Mouse (Mus musculus) intestine, embryonic 16.5 days (tissue): Measurements from ENCODE around the gene Pnpo. TPM values are rescaled to one million over a fixed set of nuclear protein-coding genes. Genes with fewer than 3 reads are reported as not detected.

Source experiments
- ATAC-seq: fragments of 200-750 bp; cut with Nextera tagmentation; 2 replicates; pipeline ENCODE4 v1.8.0; 2017; ENCODE audit warnings: moderate TSS enrichment, moderate library complexity
- H3K27ac ChIP-seq: fragments of 300-500 bp; sonication (generic); 2 replicates; pipeline ENCODE4 v1.5.1; 2014; ENCODE audit warnings: mild to moderate bottlenecking, low read length
- H3K27me3 ChIP-seq: fragments of 300-500 bp; sonication (generic); replicated peaks from 2 replicates; pipeline ENCODE4 v1.6.1; 2014; ENCODE audit warnings: low read length, control low read depth, mixed read lengths; ENCODE audit not compliant: control insufficient read depth, insufficient read depth
- H3K36me3 ChIP-seq: fragments of 300-500 bp; sonication (generic); 2 replicates; pipeline ENCODE4 v1.6.1; 2014; ENCODE audit warnings: low read length, control low read depth; ENCODE audit not compliant: control insufficient read depth, insufficient read depth
- H3K4me1 ChIP-seq: fragments of 300-500 bp; sonication (generic); 2 replicates; pipeline ENCODE4 v1.6.1; 2014; ENCODE audit warnings: low read length, control low read depth, mixed read lengths; ENCODE audit not compliant: control insufficient read depth, insufficient read depth
- H3K4me2 ChIP-seq: fragments of 300-500 bp; sonication (generic); 2 replicates; pipeline ENCODE4 v1.6.1; 2014; ENCODE audit warnings: low read depth, low read length, control low read depth
- H3K4me3 ChIP-seq: fragments of 300-500 bp; sonication (generic); 2 replicates; pipeline ENCODE4 v1.5.1; 2014; ENCODE audit warnings: mild to moderate bottlenecking, low read length
- H3K9ac ChIP-seq: fragments of 300-500 bp; sonication (generic); 2 replicates; pipeline ENCODE4 v1.6.1; 2014; ENCODE audit warnings: low read depth, low read length
- H3K9me3 ChIP-seq: fragments of 300-500 bp; sonication (generic); 2 replicates; pipeline ENCODE4 v1.6.1; 2016; ENCODE audit warnings: low read length, control low read depth; ENCODE audit not compliant: control insufficient read depth
- WGBS: fragments of 180-500 bp; shearing (Covaris S2); extraction: QIAGEN DNeasy Blood & Tissue Kit; methylation state at CpG from one replicate; pipeline ENCODE4 v1.1.7; 2014; 5-methylcytosine and 5-hydroxymethylcytosine counted together
- polyA plus RNA-seq: library from polyadenylated mRNA; unstranded; fragments of >200 nt; fragmentation: Nextera tagmentation; extraction: Ambion mirVana; gene quantifications from 2 replicates; pipeline ENCODE4 v1.2.1, GENCODE M21; 2015

Pnpo gene
- polyA plus RNA-seq, 1 experiment from 2014 or later, result 125 TPM

DNA sequence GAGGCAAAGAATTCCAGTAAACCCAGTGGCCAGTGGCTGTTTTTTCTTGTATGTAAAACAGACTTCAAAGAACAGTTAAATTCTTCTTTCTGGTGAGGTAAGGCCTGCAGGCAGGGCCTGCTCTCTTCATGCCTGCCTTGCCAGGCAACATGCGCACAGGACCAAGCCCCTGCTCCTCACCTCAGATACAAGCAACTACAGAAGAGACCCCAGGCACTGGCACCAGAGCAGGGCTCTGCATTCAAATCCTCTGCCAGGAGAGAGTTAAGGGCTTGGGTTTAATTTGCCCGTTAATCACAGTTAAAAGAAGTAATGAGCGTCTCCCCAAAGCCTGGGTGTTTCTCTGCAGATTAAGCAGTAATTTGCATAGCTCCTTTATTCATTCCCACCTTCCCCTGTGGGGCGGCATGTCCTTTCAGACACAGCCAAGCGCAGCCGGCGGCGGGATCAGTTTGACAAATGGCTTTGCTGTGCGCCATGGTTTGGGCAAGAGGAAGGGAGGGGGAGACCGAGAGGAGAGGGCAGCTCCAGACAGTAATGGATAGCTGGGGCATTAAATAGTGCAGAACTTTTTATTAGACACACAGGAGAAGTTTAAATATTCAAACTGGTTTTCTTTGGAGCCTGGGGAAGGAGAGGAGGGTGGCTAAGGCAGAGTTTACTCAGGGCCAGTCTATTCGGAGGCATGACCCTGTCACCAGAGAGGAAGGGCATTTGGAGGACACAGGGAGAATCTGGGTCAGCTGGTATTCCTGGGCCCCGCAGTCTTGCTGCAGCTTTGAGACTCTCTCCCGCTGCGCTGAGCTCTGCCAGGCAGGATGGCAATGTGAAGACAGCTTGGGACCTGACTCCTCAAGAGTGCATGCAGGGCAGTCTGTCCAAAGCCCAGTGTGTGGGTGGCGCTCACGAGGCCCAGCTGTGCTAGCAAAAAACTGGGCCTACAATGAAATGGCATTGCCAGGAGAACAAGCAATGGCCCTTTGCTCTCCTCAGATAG, 40.8 kb downstream of the Pnpo start:
- 0 out of 2 replicates have a peak, but pooled peaks cover 5% of the 10 kb centered on the region for H3K4me1 ChIP-seq
- H3K27me3 ChIP-seq, result no peaks in the 10 kb centered on the region
- no peak overlapping the region for H3K9ac ChIP-seq
- ATAC-seq, result no peak
- no peak overlapping the region for H3K4me2 ChIP-seq
- H3K9me3 ChIP-seq, result no peaks in the 10 kb centered on the region
- H3K27ac ChIP-seq, result no peak overlapping the region
- H3K36me3 ChIP-seq, result peaks cover under 1% of the 10 kb centered on the region; the same call in 1 of the 2 replicates
- WGBS, result 31% methylated on average over 16 of the region's 16 CpGs
- no peak overlapping the region for H3K4me3 ChIP-seq

DNA sequence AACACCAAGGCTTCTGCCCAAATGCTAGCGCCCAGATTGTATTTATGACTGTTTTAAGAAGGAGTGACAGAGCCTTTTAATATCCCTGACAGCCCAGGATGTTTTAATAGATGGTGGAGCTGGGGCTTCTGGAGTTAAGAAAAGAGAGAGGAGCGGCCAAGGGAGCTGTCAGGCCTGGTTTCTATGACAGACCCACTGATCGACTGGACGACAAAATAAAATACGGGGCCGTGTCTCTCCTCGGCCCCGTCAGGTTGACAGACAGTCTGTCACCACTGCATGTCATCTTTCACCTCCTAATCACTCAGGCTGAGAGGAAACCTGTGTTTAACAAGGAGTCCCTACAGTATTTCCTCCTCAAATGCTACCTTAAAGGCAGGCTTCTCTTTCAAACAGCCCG, 42.5 kb downstream of the Pnpo start:
- H3K27me3 ChIP-seq, result no peaks in the 10 kb centered on the region
- H3K4me3 ChIP-seq, result no peak overlapping the region
- H3K9me3 ChIP-seq, result no peaks in the 10 kb centered on the region
- no peak overlapping the region for H3K27ac ChIP-seq
- no peaks in the 10 kb centered on the region for H3K36me3 ChIP-seq
- WGBS, result 60% methylated on average over 9 of the region's 9 CpGs
- no peak for ATAC-seq
- H3K9ac ChIP-seq, result no peak overlapping the region
- H3K4me2 ChIP-seq, result no peak overlapping the region
- 0 out of 2 replicates have a peak, but pooled peaks cover 5% of the 10 kb centered on the region for H3K4me1 ChIP-seq

DNA sequence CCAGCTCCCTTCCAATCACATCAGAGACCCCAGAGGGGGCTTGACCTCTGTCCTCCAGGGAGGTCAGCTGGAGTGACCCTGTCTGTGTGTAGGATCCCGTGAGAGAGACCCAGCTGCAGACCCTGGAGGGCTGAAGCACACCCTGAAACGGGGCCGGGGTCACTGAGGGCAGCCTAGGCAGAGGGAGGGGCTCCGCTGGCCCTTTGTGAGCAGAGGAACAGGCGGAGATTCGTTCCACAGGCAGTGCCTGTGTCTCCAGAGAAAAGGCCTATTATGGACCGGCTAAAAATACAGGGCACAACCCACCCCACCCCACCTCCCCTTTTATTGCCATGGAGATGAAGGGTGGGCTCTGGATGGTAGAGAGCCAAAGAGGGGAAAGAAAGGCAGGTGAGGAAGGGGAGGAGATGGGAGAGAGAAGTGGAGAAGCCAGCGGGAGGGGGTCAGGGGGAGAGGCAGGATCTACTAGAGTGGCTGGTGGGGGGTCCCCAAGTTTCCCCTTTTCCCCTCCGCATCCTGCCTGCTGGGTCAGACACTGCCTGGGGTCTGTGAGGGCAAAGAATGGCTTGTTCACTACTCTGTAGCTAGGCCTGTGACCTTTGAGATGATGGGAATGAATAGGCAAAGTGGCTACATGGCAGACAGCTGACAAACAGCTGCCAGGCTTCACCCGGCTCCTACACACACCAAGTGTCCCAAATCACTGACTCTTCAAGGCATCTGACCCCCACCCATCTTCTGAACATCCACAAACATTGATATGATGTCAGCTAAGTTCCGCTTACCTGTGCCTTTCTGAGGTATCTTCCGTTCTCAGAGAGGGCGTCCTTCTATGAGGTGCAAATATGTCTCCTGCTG, 44.1 kb downstream of the Pnpo start:
- Histone ChIP-seq H3K4me3 (no peak overlapping the region), H3K27ac (no peak overlapping the region), H3K9ac (no peak overlapping the region), H3K9me3 (no peaks in the 10 kb centered on the region), H3K4me1 (0 out of 2 replicates have a peak, but pooled peaks cover 5% of the 10 kb centered on the region), H3K27me3 (no peaks in the 10 kb centered on the region), H3K4me2 (no peak overlapping the region), H3K36me3 (no peaks in the 10 kb centered on the region)
- 48% methylated on average over 13 of the region's 13 CpGs for WGBS
- ATAC-seq, result no peak

DNA sequence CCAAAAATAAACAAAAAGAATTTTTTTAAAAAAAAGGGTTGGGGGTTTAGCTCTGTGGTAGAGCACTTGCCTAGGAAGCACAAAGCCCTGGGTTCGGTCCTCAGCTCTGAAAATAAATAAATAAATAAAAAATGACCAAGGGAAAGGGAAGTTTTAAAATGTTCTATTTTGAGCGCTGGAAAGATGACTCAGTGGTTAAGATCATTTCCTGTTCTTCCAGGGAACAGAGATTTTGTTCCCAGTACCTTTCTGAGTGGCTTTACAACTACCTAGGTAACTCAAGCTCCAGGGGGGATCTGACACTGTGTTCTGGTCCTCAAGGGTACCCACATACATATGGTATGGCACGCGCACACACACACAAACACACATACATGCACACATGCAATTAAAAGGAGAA, 47.9 kb downstream of the Pnpo start:
- Histone ChIP-seq H3K27me3 (no peaks in the 10 kb centered on the region), H3K4me3 (no peak overlapping the region), H3K27ac (no peak overlapping the region), H3K9ac (no peak overlapping the region), H3K36me3 (no peaks in the 10 kb centered on the region), H3K4me1 (no peaks in the 10 kb centered on the region), H3K4me2 (no peak overlapping the region), H3K9me3 (no peaks in the 10 kb centered on the region)
- no peak for ATAC-seq
- WGBS, result 78% methylated on average over 4 of the region's 4 CpGs

DNA sequence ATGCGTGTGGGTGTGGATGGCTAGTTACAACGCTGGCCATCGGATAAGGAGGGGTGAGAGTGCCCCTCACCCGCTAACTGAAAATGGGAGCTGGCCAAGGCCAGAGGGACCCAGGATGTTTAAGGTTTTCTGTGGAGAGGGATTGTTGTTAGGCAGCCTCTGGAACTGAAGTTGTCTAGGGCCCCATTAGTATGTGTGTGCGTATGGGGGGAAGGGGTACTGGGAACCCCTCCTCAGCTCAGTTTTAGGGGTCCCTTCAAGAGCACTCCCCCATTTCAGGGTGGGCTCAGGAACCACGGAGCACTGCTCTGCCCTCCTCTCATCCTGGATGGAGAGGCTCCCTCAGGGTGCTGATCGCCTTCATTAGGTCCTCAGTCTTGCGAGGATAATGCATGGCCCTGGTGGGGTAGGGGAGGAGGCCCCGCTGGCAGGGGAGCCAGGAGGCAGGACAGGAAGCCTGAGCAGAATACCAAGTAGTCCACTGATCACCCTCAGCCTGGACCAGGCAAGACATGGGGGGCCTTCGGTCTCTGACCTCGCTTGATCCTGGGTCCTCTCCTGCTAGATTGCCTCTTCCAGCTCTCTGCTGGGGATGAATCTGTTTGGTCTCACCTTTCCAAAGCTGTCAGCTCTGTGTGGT, 50.5 kb downstream of the Pnpo start:
- H3K9ac ChIP-seq, result no peak overlapping the region
- no peak overlapping the region for H3K4me3 ChIP-seq
- no peaks in the 10 kb centered on the region for H3K27me3 ChIP-seq
- no peak overlapping the region for H3K4me2 ChIP-seq
- no peak for ATAC-seq
- no peaks in the 10 kb centered on the region for H3K36me3 ChIP-seq
- no peaks in the 10 kb centered on the region for H3K4me1 ChIP-seq
- no peak overlapping the region for H3K27ac ChIP-seq
- 65% methylated on average over 11 of the region's 11 CpGs for WGBS
- H3K9me3 ChIP-seq, result no peaks in the 10 kb centered on the region

DNA sequence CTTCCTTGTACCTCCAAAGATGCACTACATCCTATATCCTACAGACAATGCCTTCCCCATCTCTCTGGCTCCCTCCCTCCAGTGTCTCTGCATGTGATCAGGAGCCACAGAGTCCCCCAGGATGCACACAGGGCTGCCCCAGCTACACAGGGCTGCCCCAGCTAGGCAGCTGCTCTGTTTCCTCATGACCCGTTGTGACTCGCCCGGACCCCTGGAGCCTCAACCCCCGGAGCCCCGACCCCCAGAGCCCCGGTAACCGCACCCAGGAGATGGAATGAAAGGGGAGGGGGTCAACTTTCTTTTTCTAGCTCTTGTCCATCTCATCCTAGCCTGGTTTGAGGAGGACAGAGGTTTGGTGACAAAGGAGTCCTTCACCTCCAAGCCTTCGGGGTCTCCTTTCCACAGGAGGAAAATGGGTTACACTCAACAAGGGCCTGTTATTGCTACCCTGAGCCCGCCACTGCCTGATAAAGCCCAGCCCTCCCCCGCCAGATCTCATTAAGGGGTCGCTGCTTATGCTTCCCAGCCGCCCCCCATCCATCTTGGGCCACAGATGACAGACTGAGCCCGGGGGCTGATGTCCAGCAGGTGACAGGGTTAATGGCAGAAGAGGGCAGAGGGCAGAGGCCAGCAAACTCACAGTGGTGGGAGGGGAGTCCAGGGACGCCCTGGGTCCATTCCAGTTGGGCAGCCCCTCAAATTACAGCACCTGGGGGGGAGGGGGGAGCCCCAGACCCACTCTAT, 51.8 kb downstream of the Pnpo start:
- Histone ChIP-seq H3K9ac (no peak overlapping the region), H3K36me3 (no peaks in the 10 kb centered on the region), H3K9me3 (no peaks in the 10 kb centered on the region), H3K27me3 (no peaks in the 10 kb centered on the region), H3K27ac (no peak overlapping the region), H3K4me2 (no peak overlapping the region), H3K4me1 (no peaks in the 10 kb centered on the region; the same call in 1 of the 2 replicates), H3K4me3 (no peak overlapping the region)
- WGBS, result 40% methylated on average over 14 of the region's 14 CpGs
- no peak for ATAC-seq

Other genes with a start within 250 kb of the Pnpo start
- 11.8 and 13.1 TPM in 2 replicates for gene Snx11, start 166.4 kb downstream of the Pnpo start, polyA plus RNA-seq
- 65.1 and 74.5 TPM in 2 replicates for gene Cbx1, start 154.9 kb downstream of the Pnpo start, polyA plus RNA-seq
- 51.7 and 52.5 TPM in 2 replicates for gene Nfe2l1, start 114.0 kb downstream of the Pnpo start, polyA plus RNA-seq
- 76.6 and 81.4 TPM in 2 replicates for gene Copz2, start 94.1 kb downstream of the Pnpo start, polyA plus RNA-seq
- 68.1 and 70.1 TPM in 2 replicates for gene Cdk5rap3, start 27.5 kb downstream of the Pnpo start, polyA plus RNA-seq
- 116 and 121 TPM in 2 replicates for gene Prr15l, start 15.9 kb downstream of the Pnpo start, polyA plus RNA-seq
- 13.2 and 13.8 TPM in 2 replicates for gene Sp2, start 39.0 kb upstream of the Pnpo start, polyA plus RNA-seq
- not detected in 2 replicates for gene Sp6, start 69.4 kb upstream of the Pnpo start, polyA plus RNA-seq
- gene Scrn2, start 86.0 kb upstream of the Pnpo start, polyA plus RNA-seq, result 25.5 and 26.9 TPM in 2 replicates
- 0.29 and 0.37 TPM in 2 replicates for gene Lrrc46, start 97.4 kb upstream of the Pnpo start, polyA plus RNA-seq
- gene Mrpl10, start 97.6 kb upstream of the Pnpo start, polyA plus RNA-seq, result 85.4 and 93.0 TPM in 2 replicates
- gene Osbpl7, start 106.6 kb upstream of the Pnpo start, polyA plus RNA-seq, result 12.4 and 12.6 TPM in 2 replicates
- gene Tbx21, start 171.3 kb upstream of the Pnpo start, polyA plus RNA-seq, result 0.17 and 0.27 TPM in 2 replicates
- gene Tbkbp1, start 207.5 kb upstream of the Pnpo start, polyA plus RNA-seq, result 2.0 TPM in 2 replicates
- 31.9 and 36.3 TPM in 2 replicates for gene Kpnb1, start 243.9 kb upstream of the Pnpo start, polyA plus RNA-seq